Mouse (Mus musculus) NIH3T3 (cell line): ENCODE measurements around the gene Dennd2c.
"Not testable (repeated sequence)": the region's sequence is repeated elsewhere in the genome, so short reads cannot be mapped to it uniquely, and the experiment has no call there.

Source experiments
- DNase-seq: peaks from one replicate; pipeline ENCODE4 v3.0.0-alpha.2; 2012; ENCODE audit warnings: low read depth

Dennd2c gene

DNA sequence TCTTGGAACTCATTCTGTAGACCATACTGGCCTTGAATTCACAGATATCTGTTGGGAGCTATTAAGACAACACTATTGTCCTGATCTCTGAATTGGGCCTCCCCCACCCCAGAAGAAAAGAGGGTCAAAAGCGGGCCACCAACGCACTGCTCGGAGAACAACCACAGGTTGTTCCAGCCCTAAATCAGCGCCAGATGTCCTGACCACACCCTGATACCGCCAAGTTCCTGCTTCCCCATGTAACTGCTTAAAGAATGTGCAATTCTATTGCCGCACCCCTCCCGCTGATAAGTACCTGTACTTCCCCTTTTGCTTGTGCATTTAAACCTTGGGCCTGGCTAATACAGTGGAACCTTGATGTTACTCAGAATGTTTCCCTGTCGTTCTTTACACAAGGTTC lies 113.0 kb downstream of the Dennd2c start:
- DNase-seq = not testable (repeated sequence)
